Mouse (Mus musculus) heart, postnatal 36 days (tissue): ENCODE data around the gene Ttc21a. TPM values are rescaled to one million over a fixed set of nuclear protein-coding genes. Genes with fewer than 3 reads are reported as not detected.
"Not testable (repeated sequence)": the region's sequence is repeated elsewhere in the genome, so short reads cannot be mapped to it uniquely, and the experiment has no call there.

Experiments
- DNase-seq, 2 experiments: peaks; one replicate each; pipeline ENCODE4 v3.0.0; 2021 to 2022
- intact Hi-C: fragments of 180-260 bp; cut with DNase I; formaldehyde crosslinking; loops from one replicate; pipeline ENCODE4 v1.15.1; 2025
- total RNA-seq, 2 experiments: library from RNA; stranded (reverse); gene quantifications; 2 replicates each; pipeline ENCODE4 v1.2.3; 2021

The Ttc21a gene
- total RNA-seq, 2 experiments from 2014 or later, result not detected

GRCm38 (mm10) chr9:119988304-119988703, 50.9 kb downstream of the Ttc21a start:
- intact Hi-C loops, result no loop called here
- DNase-seq, result no peak

- intact Hi-C loops, result no loop called here
- DNase-seq, result no peak
Measured at GRCm38 (mm10) chr9:119991310-119991709, 53.9 kb downstream of the Ttc21a start.

- intact Hi-C loops, result no loop called here
Measured at GRCm38 (mm10) chr9:119993092-119993844, 55.9 kb downstream of the Ttc21a start.

GRCm38 (mm10) chr9:119994207-119994606, 56.8 kb downstream of the Ttc21a start:
- intact Hi-C loops, result no loop called here
- no peak for DNase-seq

More at GRCm38 (mm10) chr9:119993092-119993844, 55.9 kb downstream of the Ttc21a start:
- DNase-seq, result no peak

GRCm38 (mm10) chr9:119996080-119996479, 58.7 kb downstream of the Ttc21a start:
- intact Hi-C loops, result no loop called here
- no peak for DNase-seq

GRCm38 (mm10) chr9:119998776-119999175, 61.4 kb downstream of the Ttc21a start:
- DNase-seq, result no peak
- intact Hi-C loops, result no loop called here

GRCm38 (mm10) chr9:119999636-120000035, 62.2 kb downstream of the Ttc21a start:
- intact Hi-C loops, result loop anchor here (2.0 kb wide), 1 partner anchor 15 kb away; the partner anchor contains the start of gene Csrnp1
- peak; percentile 49 to 57 for DNase-seq

GRCm38 (mm10) chr9:120000761-120001160, 63.4 kb downstream of the Ttc21a start:
- DNase-seq, result no peak
- intact Hi-C loops, result loop anchor here (2.0 kb wide), 1 partner anchor 16 kb away; the partner anchor contains the start of gene Csrnp1

GRCm38 (mm10) chr9:120001945-120002725, 64.7 kb downstream of the Ttc21a start:
- intact Hi-C loops, result loop anchor here (2.0 kb wide), 2 partner anchors 17 to 65 kb away; partner anchors contain the start of genes Csrnp1, Gorasp1 and Ttc21a
- DNase-seq, result peak; percentile 89 to 90

GRCm38 (mm10) chr9:120002893-120003292, 65.5 kb downstream of the Ttc21a start:
- DNase-seq, result no peak
- intact Hi-C loops, result loop anchor here (2.0 kb wide), 1 partner anchor 66 kb away; the partner anchor contains the start of genes Gorasp1 and Ttc21a

GRCm38 (mm10) chr9:120005936-120006335, 68.5 kb downstream of the Ttc21a start:
- intact Hi-C loops, result no loop called here
- DNase-seq, result no peak

GRCm38 (mm10) chr9:120007833-120008232, 70.4 kb downstream of the Ttc21a start:
- no peak for DNase-seq
- intact Hi-C loops, result no loop called here

- intact Hi-C loops, result no loop called here
- DNase-seq, result no peak
Measured at GRCm38 (mm10) chr9:120009226-120009841, 71.9 kb downstream of the Ttc21a start.

- DNase-seq, result no peak
- intact Hi-C loops, result loop anchor here (5.0 kb wide), 1 partner anchor 98 kb away; no protein-coding TSS in a partner anchor
Measured at GRCm38 (mm10) chr9:120009871-120010270, 72.5 kb downstream of the Ttc21a start.

GRCm38 (mm10) chr9:120010781-120011511, 73.5 kb downstream of the Ttc21a start:
- DNase-seq, result peak; percentile 99 to 100
- intact Hi-C loops, result loop anchor here (1.0 to 5.0 kb wide), 2 partner anchors 28 to 99 kb away; no protein-coding TSS in a partner anchor

GRCm38 (mm10) chr9:120011533-120011932, 74.1 kb downstream of the Ttc21a start:
- peak; percentile 63 to 78 for DNase-seq
- intact Hi-C loops, result loop anchor here (1.0 to 5.0 kb wide), 2 partner anchors 28 to 99 kb away; no protein-coding TSS in a partner anchor

- not testable (repeated sequence) for DNase-seq
- intact Hi-C loops, result loop anchor here (2.0 to 5.0 kb wide), 2 partner anchors 49 to 100 kb away; no protein-coding TSS in a partner anchor
Measured at GRCm38 (mm10) chr9:120012161-120012560, 74.8 kb downstream of the Ttc21a start.

GRCm38 (mm10) chr9:120012781-120013180, 75.4 kb downstream of the Ttc21a start:
- intact Hi-C loops, result loop anchor here (2.0 to 5.0 kb wide), 2 partner anchors 50 to 100 kb away; no protein-coding TSS in a partner anchor
- no peak for DNase-seq

- DNase-seq, result no peak
- intact Hi-C loops, result loop anchor here (2.0 to 5.0 kb wide), 2 partner anchors 51 to 101 kb away; no protein-coding TSS in a partner anchor
Measured at GRCm38 (mm10) chr9:120013251-120013820, 75.9 kb downstream of the Ttc21a start.
